Mouse (Mus musculus) embryonic facial prominence, embryonic 14.5 days (tissue): ENCODE data around the gene Tmem107. TPM values are rescaled to one million over a fixed set of nuclear protein-coding genes. Genes with fewer than 3 reads are reported as not detected.
A peak's percentile ranks its signal among the peaks of the same experiment; 100 is the strongest.

Source experiments
- ATAC-seq: fragments of 200-750 bp; cut with Nextera tagmentation; 2 replicates; pipeline ENCODE4 v1.8.0; 2017; ENCODE audit warnings: low read depth, moderate number of reproducible peaks, moderate TSS enrichment
- DNase-seq: peaks from one replicate; pipeline ENCODE4 v3.0.0-alpha.2; 2015; ENCODE audit warnings: low spot score
- H3K27ac ChIP-seq: fragments of 300-500 bp; sonication (generic); replicated peaks from 2 replicates; pipeline ENCODE4 v1.5.1; 2014; ENCODE audit warnings: low read depth, mild to moderate bottlenecking, low read length, moderate library complexity
- H3K27me3 ChIP-seq: fragments of 300-500 bp; sonication (generic); replicated peaks from 2 replicates; pipeline ENCODE4 v1.6.1; 2014; ENCODE audit warnings: low read length; ENCODE audit not compliant: control insufficient read depth, insufficient read depth
- H3K36me3 ChIP-seq: fragments of 300-500 bp; sonication (generic); 2 replicates; pipeline ENCODE4 v1.6.1; 2014; ENCODE audit warnings: low read length, mixed read lengths; ENCODE audit not compliant: control insufficient read depth, insufficient read depth
- H3K4me1 ChIP-seq: fragments of 300-500 bp; sonication (generic); 2 replicates; pipeline ENCODE4 v1.6.1; 2014; ENCODE audit warnings: antibody characterized with exemption, low read length; ENCODE audit not compliant: control insufficient read depth, insufficient read depth
- H3K4me2 ChIP-seq: fragments of 300-500 bp; sonication (generic); 2 replicates; pipeline ENCODE4 v1.6.1; 2014; ENCODE audit warnings: low read depth, mild to moderate bottlenecking, low read length, moderate library complexity, mixed read lengths
- H3K4me3 ChIP-seq: fragments of 300-500 bp; sonication (generic); 2 replicates; pipeline ENCODE4 v1.5.1; 2014; ENCODE audit warnings: low read depth, mild to moderate bottlenecking, low read length
- H3K9ac ChIP-seq: fragments of 300-500 bp; sonication (generic); 2 replicates; pipeline ENCODE4 v1.6.1; 2014; ENCODE audit warnings: low read depth, mild to moderate bottlenecking, low read length, moderate library complexity, mixed read lengths
- H3K9me3 ChIP-seq: fragments of 300-500 bp; sonication (generic); 2 replicates; pipeline ENCODE4 v1.6.1; 2016; ENCODE audit warnings: low read length; ENCODE audit not compliant: control insufficient read depth
- WGBS: fragments of 180-500 bp; shearing (Covaris S2); extraction: QIAGEN DNeasy Blood & Tissue Kit; methylation state at CpG from one replicate; pipeline ENCODE4 v1.1.7; 2014; 5-methylcytosine and 5-hydroxymethylcytosine counted together
- polyA plus RNA-seq: library from polyadenylated mRNA; unstranded; fragments of >200 nt; fragmentation: Nextera tagmentation; extraction: Ambion mirVana; gene quantifications from 2 replicates; pipeline ENCODE4 v1.2.1, GENCODE M21; 2014

Tmem107 gene
- polyA plus RNA-seq, 1 experiment from 2014 or later, result 87.8 TPM

DNA sequence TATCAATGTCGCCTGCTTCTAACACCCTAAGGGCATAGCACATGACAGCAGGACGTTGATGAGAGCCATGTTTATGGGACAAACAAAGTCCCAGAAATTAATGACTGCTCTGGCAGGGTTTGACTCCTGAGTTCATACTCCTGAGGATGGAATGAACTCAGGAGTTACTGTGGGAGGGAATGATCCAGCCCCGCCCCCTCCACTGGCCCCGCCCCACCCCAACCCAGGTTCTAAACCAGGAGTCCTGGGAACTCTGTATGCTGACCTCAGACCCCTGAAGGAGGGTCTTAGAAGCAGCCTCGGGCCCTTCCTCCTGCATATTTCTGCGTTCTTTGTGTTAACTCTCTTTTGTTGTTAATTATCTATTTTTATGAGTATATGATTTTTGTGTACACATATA lies 15.0 kb downstream of the Tmem107 start:
- no peak for DNase-seq
- ATAC-seq, result no peak
- Histone ChIP-seq H3K9me3 (no peaks in the 10 kb centered on the region), H3K27ac (no peak overlapping the region), H3K4me2 (no peak overlapping the region), H3K9ac (no peak overlapping the region), H3K36me3 (peaks cover 11% of the 10 kb centered on the region), H3K4me1 (peaks cover 21% of the 10 kb centered on the region), H3K4me3 (no peak overlapping the region), H3K27me3 (no peaks in the 10 kb centered on the region)
- 77% methylated on average over 5 of the region's 6 CpGs for WGBS

DNA sequence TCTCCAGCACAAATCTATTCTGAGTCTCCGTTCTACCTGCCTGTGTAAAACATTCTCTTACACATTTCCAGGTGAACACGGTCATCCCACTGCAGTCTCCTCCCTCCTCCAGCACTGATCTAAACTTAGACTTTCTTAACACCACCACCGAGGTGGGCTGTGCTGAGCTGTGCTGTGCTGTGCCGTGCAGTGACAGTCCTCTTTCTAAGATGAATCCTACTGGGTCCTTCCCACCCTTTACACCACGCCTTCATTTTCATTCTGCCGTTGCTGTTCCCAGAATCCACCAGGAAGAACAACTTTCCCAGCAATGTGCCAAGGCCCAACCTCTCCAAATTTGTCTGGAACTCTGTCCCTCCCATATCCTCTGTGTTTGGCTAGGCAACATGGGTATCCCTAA lies 15.8 kb downstream of the Tmem107 start:
- no peak for DNase-seq
- Histone ChIP-seq H3K4me1 (peaks cover 21% of the 10 kb centered on the region), H3K27me3 (no peaks in the 10 kb centered on the region), H3K9me3 (no peaks in the 10 kb centered on the region), H3K36me3 (peaks cover 15% of the 10 kb centered on the region), H3K9ac (no peak overlapping the region), H3K4me3 (no peak overlapping the region), H3K27ac (peak overlapping the region; percentile 95; the same call in 1 of the 2 replicates), H3K4me2 (no peak overlapping the region)
- ATAC-seq, result no peak
- WGBS, result 65% methylated on average over 6 of the region's 6 CpGs

DNA sequence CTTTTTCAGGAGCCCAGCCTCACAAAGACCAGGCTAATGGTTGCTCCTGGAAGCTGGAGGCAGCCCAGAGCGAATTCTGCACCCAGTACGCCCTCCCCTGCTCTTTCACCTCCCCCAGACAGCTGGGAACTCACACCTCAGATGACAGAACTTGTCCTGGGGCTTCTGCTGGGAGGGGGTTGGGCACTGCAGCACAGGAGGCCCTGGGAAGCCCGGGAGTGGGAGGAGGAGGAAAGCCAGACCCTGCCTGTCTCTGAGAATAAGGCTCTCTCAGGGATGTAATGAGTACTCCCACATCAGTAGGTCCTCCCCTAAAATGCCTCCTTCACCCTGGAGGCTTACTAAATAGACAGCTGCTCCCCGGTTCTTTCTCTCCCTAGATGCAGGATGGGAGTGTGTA lies 16.5 kb downstream of the Tmem107 start:
- no peak overlapping the region for H3K9ac ChIP-seq
- ATAC-seq (peak; percentile 24; the same call in 1 of the 2 replicates), DNase-seq (peak; percentile 56)
- no peaks in the 10 kb centered on the region for H3K27me3 ChIP-seq
- no peak overlapping the region for H3K4me2 ChIP-seq
- 28% methylated on average over 4 of the region's 4 CpGs for WGBS
- no peak overlapping the region for H3K4me3 ChIP-seq
- peaks cover 22% of the 10 kb centered on the region for H3K36me3 ChIP-seq
- peaks cover 21% of the 10 kb centered on the region for H3K4me1 ChIP-seq
- peak overlapping the region; percentile 95 for H3K27ac ChIP-seq
- no peaks in the 10 kb centered on the region for H3K9me3 ChIP-seq

DNA sequence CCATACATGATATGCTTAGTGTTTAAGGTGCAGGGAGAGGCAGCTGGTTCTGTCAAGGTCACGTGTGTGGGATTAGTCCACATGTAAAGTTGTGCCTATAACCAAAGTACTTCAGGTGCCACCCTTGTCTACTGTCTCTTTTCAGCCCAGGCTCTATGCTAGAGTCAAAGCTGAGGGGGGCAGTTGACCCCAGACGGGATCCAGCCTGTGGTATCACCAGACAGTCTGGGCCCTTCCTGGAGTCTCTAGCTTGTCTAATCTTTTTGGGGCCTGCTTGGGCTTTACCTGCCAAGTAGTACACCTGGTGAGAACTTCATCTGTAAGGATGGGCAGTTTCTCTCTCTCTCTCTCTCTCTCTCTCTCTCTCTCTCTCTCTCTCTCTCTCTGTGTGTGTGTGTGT lies 17.0 kb downstream of the Tmem107 start:
- peaks cover 22% of the 10 kb centered on the region for H3K4me1 ChIP-seq

DNA sequence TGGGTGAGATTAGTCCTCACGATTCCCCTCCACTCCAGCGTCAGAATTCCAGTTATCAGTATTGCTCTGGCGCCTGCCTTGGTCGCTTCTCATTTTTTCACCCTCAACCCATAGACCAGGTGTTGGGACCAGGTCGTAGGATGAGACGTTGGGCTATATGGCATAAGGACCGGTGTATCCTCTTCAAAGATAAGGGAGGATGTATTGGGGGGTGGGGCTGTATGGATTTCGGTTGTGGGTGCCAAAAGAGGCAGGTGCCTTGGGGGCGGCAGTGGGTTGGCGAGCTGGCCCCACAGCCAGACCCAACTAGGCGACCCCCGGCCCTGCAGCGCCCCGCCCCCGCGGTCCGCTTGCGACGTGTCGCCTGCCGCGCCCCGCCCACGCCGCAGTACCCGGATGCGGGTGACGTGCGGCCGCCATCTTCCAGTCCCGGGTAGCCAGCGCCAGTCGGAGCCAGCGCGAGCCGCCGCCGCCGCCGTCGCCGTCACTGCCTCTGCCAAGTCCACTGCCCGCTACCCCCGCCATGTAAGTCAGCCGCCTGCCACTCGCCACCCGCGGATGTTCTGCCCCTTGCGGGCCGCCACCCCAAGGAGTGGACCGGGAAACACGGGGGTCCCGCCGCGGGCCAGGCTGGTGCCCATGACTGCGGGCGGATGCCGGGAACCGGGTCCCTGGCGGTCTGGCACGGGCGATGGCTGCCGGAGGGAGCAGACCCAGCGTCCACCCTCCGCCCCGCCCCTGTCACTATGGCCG lies 17.7 kb downstream of the Tmem107 start, which contains the start of gene Vamp2:
Gene Vamp2 (plus strand): TSS at position 388 of the 753 bp plus-strand sequence.
- Histone ChIP-seq H3K36me3 (peaks cover 31% of the 10 kb centered on the region), H3K4me1 (peaks cover 24% of the 10 kb centered on the region), H3K9ac (peak within 1 kb of the TSS; percentile 100), H3K4me3 (peak within 1 kb of the TSS; percentile 100), H3K27ac (peak within 1 kb of the TSS; percentile 95), H3K9me3 (no peaks in the 10 kb centered on the region), H3K4me2 (peak within 1 kb of the TSS; percentile 64), H3K27me3 (no peaks in the 10 kb centered on the region)
- WGBS, result under 1% methylated on average over 8 of the region's 67 CpGs
- ATAC-seq, result peak; percentile 86
- DNase-seq, result peak; percentile 93

More for the DNA sequence above, 17.0 kb downstream of the Tmem107 start:
- Histone ChIP-seq H3K4me2 (peak overlapping the region; percentile 64), H3K9ac (peak overlapping the region; percentile 100; the same call in 1 of the 2 replicates), H3K27ac (peak overlapping the region; percentile 95; the same call in 1 of the 2 replicates), H3K27me3 (no peaks in the 10 kb centered on the region), H3K9me3 (no peaks in the 10 kb centered on the region), H3K36me3 (peaks cover 27% of the 10 kb centered on the region), H3K4me3 (no peak overlapping the region)
- ATAC-seq, result no peak
- DNase-seq, result no peak
- WGBS, result 70% methylated on average over 2 of the region's 2 CpGs

DNA sequence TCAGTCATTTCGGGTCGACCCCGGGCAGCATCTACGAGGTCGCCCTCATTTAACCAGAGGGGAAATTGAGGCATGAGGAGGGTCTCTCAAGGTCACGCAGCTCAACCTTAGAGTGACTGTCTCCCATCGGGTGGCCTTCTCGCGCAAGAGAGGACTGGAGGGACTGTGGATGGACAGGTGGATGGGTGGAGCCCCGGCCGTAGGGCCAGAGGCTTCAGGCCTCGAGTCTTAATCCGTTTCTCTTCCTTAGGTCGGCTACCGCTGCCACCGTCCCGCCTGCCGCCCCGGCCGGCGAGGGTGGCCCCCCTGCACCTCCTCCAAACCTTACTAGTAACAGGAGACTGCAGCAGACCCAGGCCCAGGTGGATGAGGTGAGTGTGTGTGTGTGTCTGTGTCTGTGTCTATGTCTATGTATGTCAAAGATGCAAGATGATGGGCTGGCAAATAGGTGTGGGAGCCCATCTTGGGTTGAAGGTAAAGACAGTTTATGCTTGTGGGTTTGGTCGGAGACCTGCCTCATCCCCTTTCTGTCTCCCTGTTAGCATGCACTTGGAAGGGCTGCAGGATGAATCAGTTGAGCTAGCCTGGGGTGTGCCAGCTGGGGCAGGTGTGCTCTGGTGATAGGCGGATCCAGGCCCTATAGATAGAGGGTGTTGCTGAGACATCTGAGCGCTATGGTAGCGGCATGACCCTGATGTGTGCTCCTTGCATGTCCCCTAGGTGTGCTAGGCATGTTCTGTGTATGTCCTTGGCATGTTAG lies 18.4 kb downstream of the Tmem107 start:
- DNase-seq (no peak), ATAC-seq (peak; percentile 5; the same call in 1 of the 2 replicates)
- Histone ChIP-seq H3K9ac (peak overlapping the region; percentile 100), H3K27ac (peak overlapping the region; percentile 95), H3K9me3 (no peaks in the 10 kb centered on the region), H3K4me3 (peak overlapping the region; percentile 100), H3K4me1 (peaks cover 24% of the 10 kb centered on the region), H3K36me3 (peaks cover 31% of the 10 kb centered on the region), H3K4me2 (peak overlapping the region; percentile 64), H3K27me3 (no peaks in the 10 kb centered on the region)
- 14% methylated on average over 20 of the region's 25 CpGs for WGBS

DNA sequence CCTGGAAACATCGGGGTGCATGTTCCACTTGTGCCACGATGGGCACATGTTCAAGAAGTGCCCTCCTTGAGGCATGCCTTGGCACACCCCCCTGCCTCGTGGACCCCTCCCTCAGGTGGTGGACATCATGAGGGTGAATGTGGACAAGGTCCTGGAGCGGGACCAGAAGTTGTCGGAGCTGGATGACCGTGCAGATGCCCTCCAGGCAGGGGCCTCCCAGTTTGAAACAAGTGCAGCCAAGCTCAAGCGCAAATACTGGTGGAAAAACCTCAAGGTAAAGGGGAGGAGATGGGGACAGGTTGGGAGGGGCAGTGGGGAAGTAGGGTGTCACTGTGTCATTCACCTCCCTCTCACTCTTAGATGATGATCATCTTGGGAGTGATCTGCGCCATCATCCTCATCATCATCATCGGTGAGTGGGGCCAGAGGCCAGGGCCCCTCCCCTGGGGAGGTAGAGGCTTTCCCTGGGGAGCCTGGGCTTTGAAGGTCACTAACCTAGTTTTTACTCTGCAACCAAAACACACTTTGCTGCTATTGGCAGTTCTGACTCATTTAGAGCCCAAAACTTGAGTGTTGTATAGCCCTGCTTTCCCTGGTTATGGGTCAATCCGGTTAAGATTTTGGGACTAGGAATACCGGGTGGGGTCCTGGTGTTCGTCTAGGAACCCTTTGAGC lies 19.1 kb downstream of the Tmem107 start:
- H3K36me3 ChIP-seq, result peaks cover 31% of the 10 kb centered on the region
- H3K4me3 ChIP-seq, result peak overlapping the region; percentile 100
- peak overlapping the region; percentile 24 for H3K27ac ChIP-seq
- H3K4me2 ChIP-seq, result peak overlapping the region; percentile 64
- H3K27me3 ChIP-seq, result no peaks in the 10 kb centered on the region
- H3K9ac ChIP-seq, result peak overlapping the region; percentile 100
- ATAC-seq, result no peak
- WGBS, result 79% methylated on average over 12 of the region's 12 CpGs
- DNase-seq, result no peak
- peaks cover 28% of the 10 kb centered on the region for H3K4me1 ChIP-seq
- H3K9me3 ChIP-seq, result no peaks in the 10 kb centered on the region

DNA sequence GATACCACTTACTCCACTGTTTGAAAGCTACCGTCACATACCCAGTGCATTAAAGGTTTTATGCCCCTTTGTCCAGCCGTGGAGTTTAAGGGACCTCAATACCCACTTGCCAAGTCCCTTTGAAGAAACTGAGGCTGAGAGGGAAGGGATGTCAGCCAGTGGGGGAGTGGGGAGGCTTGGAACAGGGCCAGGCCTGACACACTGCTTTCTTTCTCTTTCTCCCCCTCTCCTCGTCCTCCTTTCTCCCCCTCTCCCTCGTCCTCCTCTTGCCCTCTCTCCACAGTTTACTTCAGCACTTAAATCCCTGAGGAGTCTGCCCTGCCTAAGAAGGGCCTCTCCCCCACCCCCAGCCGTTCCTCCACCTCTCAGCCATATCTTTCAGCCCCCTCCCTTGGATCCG lies 19.8 kb downstream of the Tmem107 start:
- H3K27me3 ChIP-seq, result no peaks in the 10 kb centered on the region
- peak overlapping the region; percentile 100; the same call in 1 of the 2 replicates for H3K4me3 ChIP-seq
- peak overlapping the region; percentile 64 for H3K4me2 ChIP-seq
- WGBS, result 59% methylated on average over 6 of the region's 6 CpGs
- no peak for ATAC-seq
- peak overlapping the region; percentile 100; the same call in 1 of the 2 replicates for H3K9ac ChIP-seq
- H3K36me3 ChIP-seq, result peaks cover 31% of the 10 kb centered on the region
- H3K27ac ChIP-seq, result peak overlapping the region; percentile 24; the same call in 1 of the 2 replicates
- peaks cover 28% of the 10 kb centered on the region for H3K4me1 ChIP-seq
- H3K9me3 ChIP-seq, result no peaks in the 10 kb centered on the region
- DNase-seq, result no peak
